ENCODE assay signal across 23 mouse cellular contexts in the genomic region with DNA sequence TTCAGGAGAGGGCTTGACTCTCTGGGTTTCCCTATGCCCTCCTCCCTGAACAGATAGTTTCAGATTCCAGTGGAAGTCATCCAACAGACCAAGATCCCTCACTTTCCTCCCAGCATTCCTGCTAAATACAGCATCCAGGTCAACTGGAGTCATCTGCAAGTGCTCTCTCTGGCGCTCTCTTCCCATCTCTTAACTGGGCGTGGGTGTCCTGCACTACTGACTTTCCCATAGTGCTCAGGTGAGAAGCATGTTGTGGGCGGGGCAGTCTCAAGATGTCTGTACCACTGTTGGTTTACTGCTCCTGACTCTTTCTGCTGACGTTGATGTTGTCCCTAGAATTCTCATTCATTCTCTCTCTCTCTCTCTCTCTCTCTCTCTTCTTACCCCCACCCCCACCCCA.
"Had no signal": no experiment of that assay in that cellular context is flagged by ENCODE, and none has a peak within 500 bp of the region (broad histone marks: within the 10 kb centered on the region; RNA-seq: fewer than 3 reads in every experiment).

No protein-coding gene starts in this region.

- H3K27ac ChIP-seq: heart, embryonic 13.5 days; heart, embryonic 15.5 days; hindbrain, embryonic 13.5 days; hindbrain, embryonic 15.5 days; hindbrain, postnatal 0 days; intestine, embryonic 15.5 days; kidney, embryonic 15.5 days; kidney, postnatal 0 days; limb, embryonic 13.5 days; limb, embryonic 15.5 days had no signal

- H3K36me3 ChIP-seq: heart, embryonic 13.5 days; heart, embryonic 15.5 days; hindbrain, embryonic 13.5 days; hindbrain, embryonic 15.5 days; intestine, embryonic 15.5 days; kidney, embryonic 15.5 days; limb, embryonic 13.5 days; limb, embryonic 15.5 days had no signal

- DNase-seq: gastrocnemius, postnatal 14 days; heart, adult 18-20 months; kidney, adult 11 months; kidney, adult 2 months; kidney, adult 9 months; kidney, postnatal 14 days; kidney, postnatal 36 days; layer of hippocampus, adult 9-11 months; layer of hippocampus, postnatal 36 days; left cerebral cortex, postnatal 4 days had no signal

- H3K27me3 ChIP-seq: heart, embryonic 13.5 days; heart, embryonic 15.5 days; hindbrain, embryonic 13.5 days; hindbrain, embryonic 15.5 days; intestine, embryonic 15.5 days; kidney, embryonic 15.5 days; limb, embryonic 13.5 days; limb, embryonic 15.5 days had no signal

- H3K9ac ChIP-seq: heart, embryonic 13.5 days; heart, embryonic 15.5 days; hindbrain, embryonic 13.5 days; hindbrain, embryonic 15.5 days; intestine, embryonic 15.5 days; kidney, embryonic 15.5 days; limb, embryonic 13.5 days; limb, embryonic 15.5 days had no signal

- H3K9me3 ChIP-seq: heart, embryonic 13.5 days; heart, embryonic 15.5 days; hindbrain, embryonic 13.5 days; hindbrain, embryonic 15.5 days; intestine, embryonic 15.5 days; kidney, embryonic 15.5 days; limb, embryonic 13.5 days; limb, embryonic 15.5 days had no signal

- H3K4me2 ChIP-seq: heart, embryonic 11.5 days; heart, embryonic 13.5 days; heart, embryonic 15.5 days; hindbrain, embryonic 13.5 days; hindbrain, embryonic 15.5 days; intestine, embryonic 15.5 days; kidney, embryonic 15.5 days; limb, embryonic 13.5 days; limb, embryonic 15.5 days; liver, embryonic 11.5 days had no signal

- ATAC-seq: forebrain, embryonic 16.5 days; hindbrain, postnatal 0 days; intestine, embryonic 15.5 days had no signal

- H3K4me3 ChIP-seq: heart, embryonic 13.5 days; heart, embryonic 15.5 days; hindbrain, embryonic 13.5 days; hindbrain, embryonic 15.5 days; intestine, embryonic 15.5 days; kidney, embryonic 15.5 days; limb, embryonic 13.5 days; limb, embryonic 15.5 days had no signal
